Mouse (Mus musculus) left cerebral cortex, adult 18-20 months (tissue): Measurements from ENCODE around the gene Npw. TPM values are rescaled to one million over a fixed set of nuclear protein-coding genes. Genes with fewer than 3 reads are reported as not detected.

Experiments
- total RNA-seq, 2 experiments: library from RNA; stranded (reverse); gene quantifications; 2 replicates each; pipeline ENCODE4 v1.2.3; 2021

Npw gene
- total RNA-seq, 2 experiments from 2014 or later, result 2.1 TPM

Other genes with a start within 250 kb of the Npw start
- gene Rnps1, start 243.9 kb downstream of the Npw start, total RNA-seq, result 100 to 1,000 TPM; 129 to 133 TPM
- 10 to 100 TPM; 28.0 to 28.7 TPM for gene Eci1, start 231.8 kb downstream of the Npw start, total RNA-seq
- 10 to 100 TPM; 10.0 to 10.1 TPM for gene Dnase1l2, start 215.4 kb downstream of the Npw start, total RNA-seq
- 10 to 100 TPM; 32.5 to 34.3 TPM for gene E4f1, start 188.1 kb downstream of the Npw start, total RNA-seq
- gene Pgp, start 188.1 kb downstream of the Npw start, total RNA-seq, result 10 to 100 TPM; 69.6 to 70.1 TPM
- 1 to 10 TPM; 2.0 to 2.1 TPM for gene Bricd5, start 184.6 kb downstream of the Npw start, total RNA-seq
- 10 to 100 TPM; 34.9 to 35.3 TPM for gene Mlst8, start 179.4 kb downstream of the Npw start, total RNA-seq
- gene Caskin1, start 169.9 kb downstream of the Npw start, total RNA-seq, result 100 to 1,000 TPM; 123 to 129 TPM
- gene Traf7, start 130.5 kb downstream of the Npw start, total RNA-seq, result 10 to 100 TPM; 64.2 to 83.9 TPM
- gene Rab26, start 124.2 kb downstream of the Npw start, total RNA-seq, result 10 to 100 TPM; 45.8 to 50.0 TPM
- 10 to 100 TPM; 67.5 to 71.2 TPM for gene Pkd1, start 108.6 kb downstream of the Npw start, total RNA-seq
- gene Tsc2, start 25.8 kb downstream of the Npw start, total RNA-seq, result 100 to 1,000 TPM; 136 to 153 TPM
- gene Nthl1, start 25.8 kb downstream of the Npw start, total RNA-seq, result 1 to 10 TPM; 4.1 to 7.4 TPM
- 10 to 100 TPM; 47.3 to 52.7 TPM for gene Slc9a3r2, start 8.1 kb downstream of the Npw start, total RNA-seq
- gene Zfp598, start 11.2 kb upstream of the Npw start, total RNA-seq, result 10 to 100 TPM; 41.4 to 45.5 TPM
- gene Syngr3, start 31.5 kb upstream of the Npw start, total RNA-seq, result 100 to 1,000 TPM; 191 to 195 TPM
- 10 to 100 TPM; 20.6 to 23.9 TPM for gene Gfer, start 37.7 kb upstream of the Npw start, total RNA-seq
- 1 to 10 TPM; 1.9 to 2.1 TPM for gene Noxo1, start 37.8 kb upstream of the Npw start, total RNA-seq
- gene Tbl3, start 49.2 kb upstream of the Npw start, total RNA-seq, result 10 to 100 TPM; 28.5 to 30.5 TPM
- under 1 TPM in 1 of 2 experiments, not detected in 1; 0.56 TPM for gene Rnf151, start 59.6 kb upstream of the Npw start, total RNA-seq
- 100 to 1,000 TPM; 268 to 301 TPM for gene Rps2, start 59.7 kb upstream of the Npw start, total RNA-seq
- gene Ndufb10, start 66.0 kb upstream of the Npw start, total RNA-seq, result 100 to 1,000 TPM; 220 to 246 TPM
- gene Rpl3l, start 69.4 kb upstream of the Npw start, total RNA-seq, result under 1 TPM; 0.40 to 0.65 TPM
- 10 to 100 TPM; 34.9 to 37.2 TPM for gene Msrb1, start 78.2 kb upstream of the Npw start, total RNA-seq
- gene Hs3st6, start 94.5 kb upstream of the Npw start, total RNA-seq, result 1 to 10 TPM in 1 of 2 experiments, under 1 TPM in 1; 0.30 to 1.0 TPM
- gene Meiob, start 145.8 kb upstream of the Npw start, total RNA-seq, result not detected
- 100 to 1,000 TPM; 136 to 146 TPM for gene Hagh, start 181.7 kb upstream of the Npw start, total RNA-seq
- gene Fahd1, start 191.9 kb upstream of the Npw start, total RNA-seq, result 10 to 100 TPM; 17.6 to 21.5 TPM
- not detected for gene Igfals, start 207.5 kb upstream of the Npw start, total RNA-seq
- 10 to 100 TPM; 30.4 to 31.0 TPM for gene Nubp2, start 227.9 kb upstream of the Npw start, total RNA-seq
- 10 to 100 TPM; 60.3 to 60.7 TPM for gene Spsb3, start 228.2 kb upstream of the Npw start, total RNA-seq
- 10 to 100 TPM; 47.5 to 51.1 TPM for gene Eme2, start 236.6 kb upstream of the Npw start, total RNA-seq
- gene Mrps34, start 236.7 kb upstream of the Npw start, total RNA-seq, result 10 to 100 TPM; 69.0 to 72.9 TPM
- gene Nme3, start 238.0 kb upstream of the Npw start, total RNA-seq, result 10 to 100 TPM; 51.8 to 54.1 TPM